Mouse (Mus musculus) olfactory bulb, adult 2 months (tissue): Measurements from ENCODE around the gene Rab13.

Source experiments
- CTCF ChIP-seq: fragments of 200-500 bp; IDR thresholded peaks from 2 replicates; pipeline ENCODE4 v1.5.1; 2012; ENCODE audit warnings: low read depth, mild to moderate bottlenecking, low read length, moderate library complexity; ENCODE audit not compliant: insufficient read depth
- POLR2A ChIP-seq: fragments of 200-500 bp; IDR thresholded peaks from 2 replicates; pipeline ENCODE4 v1.6.1; 2012; ENCODE audit warnings: mild to moderate bottlenecking, low read depth, low read length, moderate library complexity; ENCODE audit not compliant: insufficient read depth

- no peak for TF ChIP-seq POLR2A
- no peak for TF ChIP-seq CTCF
These were observed 31.9 kb downstream of the Rab13 start for GRCm38 (mm10) chr3:90245406-90245805.
